8 mouse cellular contexts compared by ENCODE assay signal in the genomic region with DNA sequence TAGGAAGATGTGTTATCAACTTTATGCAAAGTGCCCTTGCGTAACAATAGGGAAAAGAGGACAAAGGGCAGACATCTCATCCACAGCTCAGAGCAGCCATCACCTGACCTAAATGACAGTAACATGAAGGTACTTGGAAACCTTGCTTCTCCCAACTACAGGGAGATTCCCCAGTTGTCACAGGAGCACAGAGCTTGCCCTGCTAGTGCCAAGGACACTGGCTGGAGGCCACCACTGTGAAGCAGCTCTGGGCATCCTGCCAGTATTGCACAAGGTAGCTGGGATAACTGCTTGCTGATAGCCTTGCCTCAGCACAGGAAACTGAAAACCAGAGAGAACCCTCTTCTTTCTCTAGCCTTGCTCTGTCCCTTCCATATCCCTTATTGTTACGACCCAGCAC. TPM values are rescaled to one million over a fixed set of nuclear protein-coding genes. Genes with fewer than 3 reads are reported as not detected.
DNase-seq lines count a peak whose midpoint lies in the region; ATAC-seq and TF ChIP-seq lines count a peak whose summit lies in the region.

No protein-coding gene starts in this region.

- no peaks in the 10 kb centered on the region for H3K27me3 ChIP-seq in hindbrain, postnatal 0 days (ENCODE audit: insufficient read depth, low read length)
- no peaks in the 10 kb centered on the region for H3K27me3 ChIP-seq in hindbrain, embryonic 13.5 days
- H3K27me3 ChIP-seq in intestine, embryonic 15.5 days (replicated peaks) = no peaks in the 10 kb centered on the region
- H3K27me3 ChIP-seq in limb, embryonic 10.5 days (ENCODE audit: low read depth, poor library complexity, severe bottlenecking) = no peaks in the 10 kb centered on the region; the same call in 1 of the 2 replicates

- H3K4me1 ChIP-seq in hindbrain, postnatal 0 days (ENCODE audit: insufficient read depth, low read length) = no peaks in the 10 kb centered on the region; the same call in 1 of the 2 replicates
- H3K4me1 ChIP-seq in hindbrain, embryonic 13.5 days (replicated peaks) = 0 out of 2 replicates have a peak, but pooled peaks cover 5% of the 10 kb centered on the region
- peaks cover 4% of the 10 kb centered on the region; the same call in 1 of the 2 replicates for H3K4me1 ChIP-seq in intestine, embryonic 15.5 days (replicated peaks)
- H3K4me1 ChIP-seq in lung, adult 2 months (ENCODE audit: control insufficient read depth, insufficient read depth, low read length) = peaks cover 4% of the 10 kb centered on the region
- no peaks in the 10 kb centered on the region for H3K4me1 ChIP-seq in limb, embryonic 10.5 days

- H3K27ac ChIP-seq in hindbrain, postnatal 0 days = no peak overlapping the region
- no peak overlapping the region for H3K27ac ChIP-seq in hindbrain, embryonic 13.5 days
- H3K27ac ChIP-seq in gastrocnemius, adult 2 months = no peak overlapping the region
- no peak overlapping the region for H3K27ac ChIP-seq in intestine, embryonic 15.5 days
- no peak overlapping the region for H3K27ac ChIP-seq in limb, embryonic 10.5 days

- H3K9me3 ChIP-seq in hindbrain, postnatal 0 days (ENCODE audit: low read length) = no peaks in the 10 kb centered on the region
- no peaks in the 10 kb centered on the region for H3K9me3 ChIP-seq in hindbrain, embryonic 13.5 days
- no peaks in the 10 kb centered on the region for H3K9me3 ChIP-seq in intestine, embryonic 15.5 days
- H3K9me3 ChIP-seq in limb, embryonic 10.5 days (replicated peaks) = no peaks in the 10 kb centered on the region

- H3K4me2 ChIP-seq in hindbrain, postnatal 0 days (ENCODE audit: low read depth, low read length) = no peak overlapping the region
- no peak overlapping the region for H3K4me2 ChIP-seq in hindbrain, embryonic 13.5 days
- H3K4me2 ChIP-seq in intestine, embryonic 15.5 days (replicated peaks) = no peak overlapping the region

- 62% methylated on average over 2 of the region's 2 CpGs for WGBS in hindbrain, postnatal 0 days
- WGBS in hindbrain, embryonic 13.5 days = 80% methylated on average over 2 of the region's 2 CpGs
- 42% methylated on average over 2 of the region's 2 CpGs for whole genome bisulfite sequencing in intestine, embryonic 15.5 days
- WGBS in lung, adult 2 months = 34% methylated on average over 2 of the region's 2 CpGs
- WGBS in limb, embryonic 10.5 days = 81% methylated on average over 2 of the region's 2 CpGs

- no peak for TF ChIP-seq CTCF in hindbrain, postnatal 0 days (IDR thresholded peaks at IDR 0.05; ENCODE audit: low read depth)
- TF ChIP-seq CTCF in gastrocnemius, adult 2 months (IDR thresholded peaks at IDR 0.05) = no peak
- no peak for TF ChIP-seq CTCF in lung, adult 2 months (IDR thresholded peaks at IDR 0.05; ENCODE audit: insufficient read depth, low read length)

- H3K36me3 ChIP-seq in hindbrain, postnatal 0 days (ENCODE audit: insufficient read depth, low read length) = no peaks in the 10 kb centered on the region
- no peaks in the 10 kb centered on the region for H3K36me3 ChIP-seq in hindbrain, embryonic 13.5 days
- H3K36me3 ChIP-seq in intestine, embryonic 15.5 days = no peaks in the 10 kb centered on the region
- no peaks in the 10 kb centered on the region for H3K36me3 ChIP-seq in limb, embryonic 10.5 days

- H3K4me3 ChIP-seq in hindbrain, postnatal 0 days (ENCODE audit: low read length) = no peak overlapping the region
- H3K4me3 ChIP-seq in hindbrain, embryonic 13.5 days = no peak overlapping the region
- no peak overlapping the region for H3K4me3 ChIP-seq in gastrocnemius, adult 2 months
- H3K4me3 ChIP-seq in intestine, embryonic 15.5 days (replicated peaks) = no peak overlapping the region
- no peak overlapping the region for H3K4me3 ChIP-seq in lung, adult 2 months (replicated peaks; ENCODE audit: extremely low read depth, low read depth, low read length)
- H3K4me3 ChIP-seq in limb, embryonic 10.5 days = no peak overlapping the region

- no peak overlapping the region for H3K9ac ChIP-seq in hindbrain, postnatal 0 days (replicated peaks; ENCODE audit: low read length)
- H3K9ac ChIP-seq in hindbrain, embryonic 13.5 days = no peak overlapping the region
- H3K9ac ChIP-seq in intestine, embryonic 15.5 days = no peak overlapping the region

- no peak for TF ChIP-seq POLR2A in lung, adult 2 months (IDR thresholded peaks at IDR 0.05; ENCODE audit: borderline replicate concordance, extremely low read depth, low read depth, low read length)

- intact Hi-C loops in gastrocnemius, adult 2 months (cut with DNase I) = no loop called here

- ATAC-seq in hindbrain, postnatal 0 days = peak; percentile 51; the same call in 1 of the 2 replicates
- ATAC-seq in hindbrain, embryonic 13.5 days (ENCODE audit: low FRiP score) = no peak
- ATAC-seq in intestine, embryonic 15.5 days = peak; percentile 79

- DNase-seq in hindbrain, postnatal 0 days (ENCODE audit: low spot score) = peak; percentile 87
- DNase-seq in adrenal gland, postnatal 25 days = peak; percentile 96
- peak; percentile 83 for DNase-seq in gastrocnemius, adult 2 months
- peak; percentile 82 for DNase-seq in lung, adult 2 months
- DNase-seq in spleen, postnatal 14 days (ENCODE audit: low spot score in 2 of 2) = peak; percentile 43 to 64
- DNase-seq in limb, embryonic 10.5 days (ENCODE audit: low spot score) = no peak

RNA-seq across cellular contexts. Expression of gene Cracr2a, which starts 31.7 kb away (rescaled TPM):
- 0.47 and 0.52 TPM in 2 replicates for total RNA-seq in hindbrain, postnatal 0 days (2014; rRNA removed)
- polyA plus RNA-seq in hindbrain, postnatal 0 days (2015; fragmentation: Nextera tagmentation; extraction: Ambion mirVana) = 1.0 and 1.1 TPM in 2 replicates
- polyA plus RNA-seq in hindbrain, embryonic 13.5 days (2015; fragmentation: Nextera tagmentation; extraction: Ambion mirVana) = 0.41 and 0.77 TPM in 2 replicates
- 2.9 and 3.6 TPM in 2 replicates for total RNA-seq in adrenal gland, postnatal 25 days (2021)
- under 1 TPM; 0.08 to 0.36 TPM for total RNA-seq in gastrocnemius, adult 2 months (2021)
- polyA plus RNA-seq in intestine, embryonic 15.5 days (2015; fragmentation: Nextera tagmentation; extraction: Ambion mirVana) = 2.2 and 2.5 TPM in 2 replicates
- 10.2 and 12.7 TPM in 2 replicates for polyA plus RNA-seq in lung, adult 2 months (2012; rRNA removed)
- 1.8 and 2.1 TPM in 2 replicates for polyA plus RNA-seq in limb, embryonic 10.5 days (2016; fragmentation: Nextera tagmentation; extraction: Ambion mirVana)
